Mouse (Mus musculus): ENCODE data around the gene Usp30. TPM values are rescaled to one million over a fixed set of nuclear protein-coding genes. Genes with fewer than 3 reads are reported as not detected.

The Usp30 gene
- total RNA-seq, 1 experiment = 15.8 TPM

DNA sequence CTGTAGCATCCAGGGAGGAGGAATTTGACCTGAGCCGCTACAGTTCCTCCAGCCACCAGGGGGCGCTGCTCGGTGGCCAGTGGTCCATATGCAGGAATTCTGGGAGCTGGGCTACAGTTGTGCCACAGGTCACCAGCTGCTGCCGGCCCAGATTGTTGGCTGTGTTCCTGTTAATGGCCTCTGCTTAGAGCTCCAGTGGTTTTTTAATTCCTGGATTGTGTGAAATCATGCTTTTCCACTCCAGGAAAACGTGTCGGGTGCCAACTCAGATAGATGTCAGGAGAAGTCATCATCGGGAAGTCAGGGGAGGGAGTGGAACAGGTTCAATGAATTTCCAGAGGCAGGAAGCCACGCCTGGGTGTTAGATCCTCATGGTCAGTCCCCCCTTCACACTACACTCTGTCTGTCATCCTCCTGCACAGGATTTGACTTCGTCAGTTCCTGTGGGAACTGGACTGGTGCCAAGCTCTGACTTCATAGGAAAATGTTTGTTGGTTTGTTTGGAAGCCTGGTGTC is 13.0 kb upstream of the Usp30 start:
- peak; percentile 66 for DNase-seq (ENCODE audit: low read depth, low spot score)
- in situ Hi-C loops (cut with MboI; ENCODE audit: low sequenced_read_pairs in 2 of 2, unreplicated experiment in 2 of 2) = no loop called here
- peak overlapping the region; percentile 25 to 51; a peak in 3 of 4 replicates for H3K4me3 ChIP-seq (ENCODE audit: insufficient read depth in 1 of 2, low read depth in 1 of 2, low read length in 2 of 2, poor library complexity in 1 of 2, severe bottlenecking in 1 of 2)
- H3K4me1 ChIP-seq (ENCODE audit: control insufficient read depth in 2 of 2, insufficient read depth in 2 of 2, low read length in 2 of 2, poor library complexity in 1 of 2) = no peaks in the 10 kb centered on the region; a peak in 1 of 4 replicates
- TF ChIP-seq ZNF384 (IDR thresholded peaks at IDR 0.05; ENCODE audit: low read depth, low read length) = no peak
- no peak for TF ChIP-seq HCFC1 (IDR thresholded peaks at IDR 0.05; ENCODE audit: borderline replicate concordance, insufficient read depth, low read length)
- no peak for TF ChIP-seq CHD2 (IDR thresholded peaks at IDR 0.05; ENCODE audit: low read depth, low read length)
- TF ChIP-seq ZC3H11A (IDR thresholded peaks at IDR 0.05; ENCODE audit: borderline replicate concordance, low read depth, low read length) = no peak
- no peak for TF ChIP-seq MAFK (IDR thresholded peaks at IDR 0.05; ENCODE audit: insufficient read depth, low read depth, low read length)
- H3K9me3 ChIP-seq (ENCODE audit: control insufficient read depth, insufficient read depth, low read depth, low read length) = no peaks in the 10 kb centered on the region
- no peak overlapping the region for H3K27ac ChIP-seq (ENCODE audit: insufficient read depth, low read depth, low read length, poor library complexity, severe bottlenecking)
- H3K36me3 ChIP-seq (ENCODE audit: control insufficient read depth, insufficient read depth, low read length, poor library complexity, severe bottlenecking) = no peaks in the 10 kb centered on the region
- H3K9ac ChIP-seq (ENCODE audit: insufficient read depth, low read depth, low read length, poor library complexity, severe bottlenecking) = peak overlapping the region; percentile 34; the same call in 1 of the 2 replicates

DNA sequence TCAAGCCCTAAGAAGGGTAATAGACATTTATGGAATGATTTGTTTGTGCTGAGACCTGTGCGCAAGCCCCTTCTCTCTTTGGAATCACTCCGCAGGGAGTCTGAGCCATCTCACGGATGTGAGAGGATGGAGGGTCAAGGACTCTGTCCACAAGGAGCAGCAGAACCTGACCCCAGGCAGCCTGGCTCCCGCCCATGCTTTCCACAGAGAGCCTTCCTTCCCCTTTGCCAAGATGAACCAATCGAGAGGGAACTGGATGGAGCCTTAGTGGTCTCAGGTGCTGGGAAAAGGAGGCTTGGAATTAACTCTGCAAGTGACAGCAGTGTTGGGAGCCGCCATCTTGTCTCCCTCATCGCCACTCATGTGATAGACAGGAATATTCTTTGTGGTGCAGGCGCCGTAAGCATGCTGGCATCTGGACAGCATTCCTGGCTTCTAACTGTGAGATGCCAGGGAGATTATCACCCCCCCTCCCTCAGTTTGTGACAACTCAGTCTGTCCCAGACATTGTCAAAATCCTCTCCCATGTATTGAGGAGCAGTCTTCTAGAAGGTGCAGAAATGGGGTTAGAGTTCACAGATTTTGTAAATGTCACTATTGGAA is 8.0 kb upstream of the Usp30 start:
- DNase-seq (ENCODE audit: low read depth, low spot score) = no peak
- no peaks in the 10 kb centered on the region for H3K36me3 ChIP-seq (ENCODE audit: control insufficient read depth, insufficient read depth, low read length, poor library complexity, severe bottlenecking)
- TF ChIP-seq ZNF384 (IDR thresholded peaks at IDR 0.05; ENCODE audit: low read depth, low read length) = no peak
- no peak for TF ChIP-seq ZC3H11A (IDR thresholded peaks at IDR 0.05; ENCODE audit: borderline replicate concordance, low read depth, low read length)
- no peak for TF ChIP-seq HCFC1 (IDR thresholded peaks at IDR 0.05; ENCODE audit: borderline replicate concordance, insufficient read depth, low read length)
- TF ChIP-seq CHD2 (IDR thresholded peaks at IDR 0.05; ENCODE audit: low read depth, low read length) = no peak
- TF ChIP-seq MAFK (IDR thresholded peaks at IDR 0.05; ENCODE audit: insufficient read depth, low read depth, low read length) = no peak
- H3K27ac ChIP-seq (ENCODE audit: insufficient read depth, low read depth, low read length, poor library complexity, severe bottlenecking) = no peak overlapping the region
- no peak overlapping the region for H3K4me3 ChIP-seq (ENCODE audit: insufficient read depth in 1 of 2, low read depth in 1 of 2, low read length in 2 of 2, poor library complexity in 1 of 2, severe bottlenecking in 1 of 2)
- in situ Hi-C loops (cut with MboI; ENCODE audit: low sequenced_read_pairs in 2 of 2, unreplicated experiment in 2 of 2) = no loop called here
- H3K9ac ChIP-seq (ENCODE audit: insufficient read depth, low read depth, low read length, poor library complexity, severe bottlenecking) = no peak overlapping the region
- H3K9me3 ChIP-seq (ENCODE audit: control insufficient read depth, insufficient read depth, low read depth, low read length) = no peaks in the 10 kb centered on the region
- peaks cover 0 to 2% of the 10 kb centered on the region in 2 experiments; a peak in 1 of 4 replicates for H3K4me1 ChIP-seq (ENCODE audit: control insufficient read depth in 2 of 2, insufficient read depth in 2 of 2, low read length in 2 of 2, poor library complexity in 1 of 2)

DNA sequence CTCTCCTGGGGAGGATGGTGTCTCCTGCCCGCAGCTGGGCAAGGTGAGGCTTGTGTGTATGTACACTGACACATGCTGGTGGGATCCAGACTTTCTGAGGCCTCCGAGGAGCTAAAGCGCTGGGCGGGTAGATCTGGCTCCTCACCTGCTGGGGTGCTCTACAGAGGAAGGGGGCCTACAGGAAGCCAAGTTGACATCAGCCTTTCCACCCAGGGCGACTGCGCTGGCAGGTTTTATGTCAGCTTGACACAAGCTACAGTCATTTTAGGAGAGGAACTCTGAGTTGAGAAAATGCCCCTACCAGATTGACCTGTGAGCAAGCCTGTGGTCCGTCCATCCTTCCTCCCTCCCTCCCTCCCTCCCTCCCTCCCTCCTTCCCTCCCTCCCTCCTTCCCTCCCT is 3.6 kb upstream of the Usp30 start:
- H3K27ac ChIP-seq (ENCODE audit: insufficient read depth, low read depth, low read length, poor library complexity, severe bottlenecking) = no peak overlapping the region
- in situ Hi-C loops (cut with MboI; ENCODE audit: low sequenced_read_pairs in 2 of 2, unreplicated experiment in 2 of 2) = no loop called here
- no peaks in the 10 kb centered on the region for H3K9me3 ChIP-seq (ENCODE audit: control insufficient read depth, insufficient read depth, low read depth, low read length)
- no peaks in the 10 kb centered on the region for H3K36me3 ChIP-seq (ENCODE audit: control insufficient read depth, insufficient read depth, low read length, poor library complexity, severe bottlenecking)
- no peak for TF ChIP-seq MAFK (IDR thresholded peaks at IDR 0.05; ENCODE audit: insufficient read depth, low read depth, low read length)
- TF ChIP-seq ZC3H11A (IDR thresholded peaks at IDR 0.05; ENCODE audit: borderline replicate concordance, low read depth, low read length) = no peak
- no peak for TF ChIP-seq CHD2 (IDR thresholded peaks at IDR 0.05; ENCODE audit: low read depth, low read length)
- TF ChIP-seq HCFC1 (IDR thresholded peaks at IDR 0.05; ENCODE audit: borderline replicate concordance, insufficient read depth, low read length) = no peak
- no peak for TF ChIP-seq ZNF384 (IDR thresholded peaks at IDR 0.05; ENCODE audit: low read depth, low read length)
- DNase-seq (ENCODE audit: low read depth, low spot score) = no peak
- peaks cover 0 to 2% of the 10 kb centered on the region in 2 experiments; a peak in 1 of 4 replicates for H3K4me1 ChIP-seq (ENCODE audit: control insufficient read depth in 2 of 2, insufficient read depth in 2 of 2, low read length in 2 of 2, poor library complexity in 1 of 2)
- H3K9ac ChIP-seq (ENCODE audit: insufficient read depth, low read depth, low read length, poor library complexity, severe bottlenecking) = no peak overlapping the region
- H3K4me3 ChIP-seq (ENCODE audit: insufficient read depth in 1 of 2, low read depth in 1 of 2, low read length in 2 of 2, poor library complexity in 1 of 2, severe bottlenecking in 1 of 2) = no peak overlapping the region

DNA sequence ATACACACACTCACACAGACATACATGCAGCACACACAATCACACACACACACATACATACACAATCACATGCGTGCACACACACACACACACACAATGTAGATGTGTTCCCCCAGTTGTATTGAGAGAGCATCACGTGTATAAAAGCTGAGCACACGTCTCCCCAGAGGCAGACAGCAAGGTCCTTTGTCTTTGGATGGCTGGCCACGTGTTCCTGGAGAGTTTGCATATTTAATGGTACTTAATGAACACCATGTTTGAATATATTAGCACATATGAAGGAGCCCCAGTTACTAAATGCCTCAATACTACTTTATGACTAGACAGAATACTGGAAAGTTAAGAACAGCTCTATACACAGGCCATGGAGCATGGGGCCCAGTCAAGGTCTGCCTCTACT is 1.3 kb upstream of the Usp30 start:
- no peak for DNase-seq (ENCODE audit: low read depth, low spot score)
- Histone ChIP-seq H3K36me3 (ENCODE audit: control insufficient read depth, insufficient read depth, low read length, poor library complexity, severe bottlenecking) (no peaks in the 10 kb centered on the region), H3K27ac (ENCODE audit: insufficient read depth, low read depth, low read length, poor library complexity, severe bottlenecking) (no peak overlapping the region), H3K4me3 (ENCODE audit: insufficient read depth in 1 of 2, low read depth in 1 of 2, low read length in 2 of 2, poor library complexity in 1 of 2, severe bottlenecking in 1 of 2) (no peak overlapping the region), H3K4me1 (ENCODE audit: control insufficient read depth in 2 of 2, insufficient read depth in 2 of 2, low read length in 2 of 2, poor library complexity in 1 of 2) (peaks cover 0 to 2% of the 10 kb centered on the region in 2 experiments; a peak in 1 of 4 replicates), H3K9me3 (ENCODE audit: control insufficient read depth, insufficient read depth, low read depth, low read length) (no peaks in the 10 kb centered on the region), H3K9ac (ENCODE audit: insufficient read depth, low read depth, low read length, poor library complexity, severe bottlenecking) (no peak overlapping the region)
- in situ Hi-C loops (cut with MboI; ENCODE audit: low sequenced_read_pairs in 2 of 2, unreplicated experiment in 2 of 2) = no loop called here
- TF ChIP-seq MAFK (IDR thresholded peaks at IDR 0.05; ENCODE audit: insufficient read depth, low read depth, low read length) (no peak), HCFC1 (IDR thresholded peaks at IDR 0.05; ENCODE audit: borderline replicate concordance, insufficient read depth, low read length) (no peak)
